Mouse (Mus musculus) thymus, adult 2 months (tissue): ENCODE data around the gene Shank2. TPM values are rescaled to one million over a fixed set of nuclear protein-coding genes. Genes with fewer than 3 reads are reported as not detected.

ENCODE experiments used
- DNase-seq: peaks from one replicate; pipeline ENCODE4 v3.0.0; 2021
- H3K27ac ChIP-seq: fragments of 200-500 bp; 2 replicates; pipeline ENCODE4 v1.5.1; 2012; ENCODE audit warnings: low read length, control low read depth; ENCODE audit not compliant: control insufficient read depth, insufficient read depth
- H3K27me3 ChIP-seq: fragments of 200-500 bp; 2 replicates; pipeline ENCODE4 v1.6.1; 2012; ENCODE audit warnings: mild to moderate bottlenecking, low read length, moderate library complexity, mixed read lengths; ENCODE audit not compliant: control insufficient read depth, insufficient read depth
- H3K36me3 ChIP-seq: fragments of 200-500 bp; 2 replicates; pipeline ENCODE4 v1.6.1; 2012; ENCODE audit warnings: mild to moderate bottlenecking, low read length, moderate library complexity; ENCODE audit not compliant: control insufficient read depth, insufficient read depth
- H3K4me1 ChIP-seq: fragments of 200-500 bp; replicated peaks from 2 replicates; pipeline ENCODE4 v1.6.1; 2012; ENCODE audit warnings: low read length; ENCODE audit not compliant: control insufficient read depth, insufficient read depth
- H3K4me3 ChIP-seq: fragments of 200-500 bp; 2 replicates; pipeline ENCODE4 v1.5.1; 2012; ENCODE audit warnings: mild to moderate bottlenecking, low read length, control low read depth, moderate library complexity; ENCODE audit not compliant: control insufficient read depth, insufficient read depth
- CTCF ChIP-seq: fragments of 200-500 bp; IDR thresholded peaks from 2 replicates; pipeline ENCODE4 v1.5.1; 2012; ENCODE audit warnings: mild to moderate bottlenecking, control low read depth, low read length, moderate library complexity, borderline replicate concordance; ENCODE audit not compliant: control insufficient read depth, poor library complexity, insufficient read depth; ENCODE audit errors: extremely low read depth
- POLR2A ChIP-seq: fragments of 200-500 bp; IDR thresholded peaks from 2 replicates; pipeline ENCODE4 v1.6.1; 2012; ENCODE audit warnings: mild to moderate bottlenecking, low read length, control low read depth, moderate library complexity; ENCODE audit not compliant: control insufficient read depth, poor library complexity, insufficient read depth; ENCODE audit errors: extremely low read depth
- WGBS: fragments of 180-500 bp; shearing (Covaris S2); methylation state at CpG from one replicate; pipeline ENCODE4 v1.1.7; 2018; 5-methylcytosine and 5-hydroxymethylcytosine counted together
- polyA plus RNA-seq: library from polyadenylated mRNA; depleted of rRNA; stranded (reverse); fragments of >200 nt; gene quantifications from 2 replicates; pipeline ENCODE4 v1.2.3, GENCODE M21; 2012

The Shank2 gene
- polyA plus RNA-seq, 1 experiment: 2.8 TPM

DNA sequence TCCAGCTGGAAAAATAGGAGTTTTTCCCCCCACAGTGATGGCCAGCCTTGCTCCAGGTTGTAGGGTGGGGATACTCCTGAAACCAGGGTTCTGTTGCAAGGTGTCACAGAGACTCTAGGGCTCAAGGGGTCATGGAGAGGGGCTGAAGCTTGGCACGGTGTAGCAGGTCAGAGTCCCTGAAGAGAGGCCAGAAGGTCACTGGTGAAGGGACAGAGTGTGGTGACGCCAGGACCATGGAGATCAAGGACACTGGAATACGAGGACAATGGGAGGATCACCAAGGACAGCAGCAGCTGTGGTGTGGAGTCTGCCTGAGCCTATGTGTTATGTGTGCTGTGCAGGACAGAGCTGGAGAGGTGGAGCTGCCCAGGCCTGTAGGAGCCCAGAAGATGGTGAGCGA lies 6.4 kb downstream of the Shank2 start:
- no peaks in the 10 kb centered on the region for H3K36me3 ChIP-seq
- no peak overlapping the region for H3K4me3 ChIP-seq
- 82% methylated on average over 4 of the region's 4 CpGs for WGBS
- DNase-seq: no peak
- H3K27ac ChIP-seq: no peak overlapping the region
- no peaks in the 10 kb centered on the region for H3K4me1 ChIP-seq
- H3K27me3 ChIP-seq: no peaks in the 10 kb centered on the region
- no peak for TF ChIP-seq POLR2A
- TF ChIP-seq CTCF: no peak

DNA sequence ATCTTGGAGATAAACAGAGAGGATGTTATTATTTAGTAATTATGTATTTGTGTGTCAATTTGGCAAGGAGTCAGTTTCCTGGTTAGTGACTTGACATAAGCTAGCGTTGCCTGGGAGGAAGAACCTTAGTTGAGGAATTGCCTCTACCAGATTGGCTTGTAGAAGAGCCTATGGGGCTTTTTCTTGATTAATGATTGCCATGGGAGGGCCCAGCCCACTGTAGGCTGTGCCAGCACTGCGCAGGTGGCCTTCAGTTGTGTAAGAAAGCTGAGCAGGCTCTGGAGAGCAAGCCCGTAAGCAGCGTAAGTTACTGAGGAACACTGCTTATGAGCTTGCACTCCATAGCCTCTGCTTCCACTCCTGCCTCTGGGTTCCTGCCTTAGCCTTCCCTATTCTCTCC lies 7.3 kb downstream of the Shank2 start:
- Histone ChIP-seq H3K4me3 (no peak overlapping the region), H3K27ac (no peak overlapping the region), H3K27me3 (no peaks in the 10 kb centered on the region), H3K4me1 (no peaks in the 10 kb centered on the region), H3K36me3 (no peaks in the 10 kb centered on the region)
- no peak for DNase-seq
- 83% methylated on average over 4 of the region's 4 CpGs for WGBS
- no peak for TF ChIP-seq POLR2A
- no peak for TF ChIP-seq CTCF

DNA sequence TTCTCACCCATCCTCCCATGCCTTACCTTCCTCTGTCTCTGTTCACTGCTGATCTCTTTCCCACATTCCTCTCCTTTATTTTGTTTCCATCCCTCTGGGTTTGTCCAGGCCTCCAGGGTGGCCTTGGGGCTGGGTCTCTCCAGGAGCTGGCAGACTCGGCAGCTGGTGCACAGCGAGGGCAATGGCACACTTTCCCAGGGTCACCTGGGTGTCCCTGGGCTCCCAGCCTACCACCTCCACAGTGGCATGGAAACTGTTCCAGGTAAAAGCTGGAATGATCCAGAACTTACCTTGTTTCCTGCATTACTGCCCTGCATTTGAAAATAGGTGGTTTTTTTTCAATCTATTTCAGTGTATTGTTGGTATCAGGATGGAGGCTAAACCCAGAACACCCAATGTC lies 12.8 kb downstream of the Shank2 start:
- 76% methylated on average over 2 of the region's 2 CpGs for WGBS
- no peak for TF ChIP-seq CTCF
- TF ChIP-seq POLR2A: no peak
- Histone ChIP-seq H3K27ac (no peak overlapping the region), H3K36me3 (no peaks in the 10 kb centered on the region), H3K4me3 (no peak overlapping the region), H3K27me3 (no peaks in the 10 kb centered on the region), H3K4me1 (no peaks in the 10 kb centered on the region)
- DNase-seq: no peak

DNA sequence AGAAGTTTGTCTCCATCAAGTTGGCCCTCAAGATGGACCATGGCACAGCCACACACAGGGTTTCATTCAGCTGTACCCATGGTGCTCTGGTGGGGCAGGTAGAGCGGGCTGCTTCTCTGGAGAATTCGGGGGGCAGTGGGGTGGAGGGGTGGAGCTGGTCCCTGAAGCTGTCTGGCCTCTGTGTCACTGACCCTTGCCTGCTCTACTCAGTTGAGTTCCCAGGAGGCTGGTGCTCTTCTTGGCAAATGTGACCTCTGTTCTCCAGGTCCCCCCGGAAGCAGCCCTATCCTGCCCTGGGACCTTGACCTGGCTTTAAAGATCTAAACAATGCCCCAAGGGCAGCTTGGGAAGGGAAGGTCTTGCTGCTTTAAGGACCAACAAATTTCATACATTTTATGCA lies 20.1 kb downstream of the Shank2 start:
- Histone ChIP-seq H3K27me3 (no peaks in the 10 kb centered on the region), H3K27ac (no peak overlapping the region), H3K4me3 (no peak overlapping the region), H3K4me1 (no peaks in the 10 kb centered on the region), H3K36me3 (no peaks in the 10 kb centered on the region)
- DNase-seq: no peak
- TF ChIP-seq POLR2A: no peak
- TF ChIP-seq CTCF: no peak
- 94% methylated on average over 3 of the region's 3 CpGs for WGBS

DNA sequence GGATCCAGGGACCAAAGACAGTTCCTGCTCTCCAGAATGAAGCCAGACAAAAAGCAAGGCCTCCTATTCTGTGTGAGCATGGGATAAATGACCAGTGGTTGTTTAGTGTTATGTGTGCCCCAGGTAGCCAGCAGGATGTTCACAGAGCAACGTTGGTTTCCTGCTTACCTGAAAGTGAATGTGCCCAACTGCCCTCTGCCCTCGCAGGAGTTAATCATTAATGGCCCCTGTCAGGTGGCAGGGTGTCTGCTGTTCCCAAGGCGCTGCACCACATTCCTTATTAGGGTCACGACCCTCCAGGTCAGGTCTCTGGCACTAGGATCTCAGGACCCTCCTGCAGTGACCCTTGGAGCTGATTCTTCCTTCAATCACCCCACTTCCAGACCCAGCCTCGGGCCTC lies 21.0 kb downstream of the Shank2 start:
- H3K27me3 ChIP-seq: no peaks in the 10 kb centered on the region
- no peaks in the 10 kb centered on the region for H3K36me3 ChIP-seq
- no peak overlapping the region for H3K4me3 ChIP-seq
- no peak for DNase-seq
- 53% methylated on average over 5 of the region's 5 CpGs for WGBS
- TF ChIP-seq CTCF: no peak
- no peak for TF ChIP-seq POLR2A
- H3K4me1 ChIP-seq: no peaks in the 10 kb centered on the region
- no peak overlapping the region for H3K27ac ChIP-seq

DNA sequence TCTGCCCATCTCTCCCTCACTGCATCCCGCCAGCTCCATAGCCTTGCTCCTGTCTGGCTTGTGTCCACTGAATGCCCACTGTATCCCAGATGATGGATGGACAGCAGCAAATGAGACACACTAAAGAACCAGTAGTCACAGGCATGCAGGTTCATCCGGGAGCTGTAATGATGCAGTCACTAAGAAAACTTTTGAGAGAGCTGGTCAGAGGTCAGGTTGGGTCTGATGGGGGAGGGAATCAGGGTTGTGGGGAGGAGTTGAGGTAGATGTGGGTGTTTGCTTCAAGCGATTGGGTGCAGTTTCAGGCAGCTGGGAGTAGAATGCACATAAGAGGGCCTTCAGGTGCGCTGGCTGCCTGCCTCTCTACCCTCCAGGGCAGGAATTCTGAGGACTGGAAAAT lies 21.8 kb downstream of the Shank2 start:
- H3K4me3 ChIP-seq: no peak overlapping the region
- 81% methylated on average over 4 of the region's 4 CpGs for WGBS
- TF ChIP-seq POLR2A (no peak), CTCF (no peak)
- H3K27me3 ChIP-seq: no peaks in the 10 kb centered on the region
- no peak for DNase-seq
- H3K36me3 ChIP-seq: no peaks in the 10 kb centered on the region
- H3K27ac ChIP-seq: no peak overlapping the region
- no peaks in the 10 kb centered on the region for H3K4me1 ChIP-seq

DNA sequence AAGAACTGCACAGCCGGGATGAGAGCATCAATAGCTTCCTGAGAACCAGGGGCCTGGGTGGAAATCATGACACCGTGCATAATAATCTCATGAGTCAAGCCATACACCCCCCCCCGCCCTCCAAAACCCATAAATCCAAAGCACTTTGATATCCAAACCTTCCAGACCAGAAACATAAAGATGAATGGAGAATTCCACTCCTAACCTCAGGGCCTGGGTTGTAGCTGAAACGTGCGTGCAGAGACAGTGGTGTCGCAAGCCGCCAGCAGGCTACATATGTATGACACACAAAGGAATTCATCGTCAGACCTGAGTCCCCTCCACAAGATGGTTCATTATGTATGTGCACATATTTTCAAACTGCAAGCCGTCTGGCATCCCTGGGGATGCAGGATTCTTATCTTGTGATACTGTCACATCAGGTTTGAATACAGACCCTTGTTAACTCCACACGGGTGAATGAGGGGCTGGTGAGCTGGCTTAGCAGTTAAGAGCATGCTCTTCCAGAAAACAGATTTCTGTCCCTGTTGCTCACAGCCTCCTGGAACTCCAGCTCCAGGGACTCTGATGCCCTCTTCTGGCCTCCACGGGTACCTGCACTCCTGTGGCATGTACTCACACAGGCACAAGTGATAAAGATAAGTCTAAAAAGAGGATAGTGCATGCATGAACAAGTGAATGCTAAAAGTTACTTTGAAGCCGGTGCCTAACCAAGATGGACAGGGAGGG lies 24.5 kb downstream of the Shank2 start:
- H3K27me3 ChIP-seq: no peaks in the 10 kb centered on the region
- H3K4me3 ChIP-seq: no peak overlapping the region
- TF ChIP-seq POLR2A (no peak), CTCF (no peak)
- WGBS: 92% methylated on average over 12 of the region's 12 CpGs
- H3K4me1 ChIP-seq: no peaks in the 10 kb centered on the region
- no peak for DNase-seq
- no peaks in the 10 kb centered on the region for H3K36me3 ChIP-seq
- H3K27ac ChIP-seq: no peak overlapping the region
